Mouse (Mus musculus) intestine, postnatal 0 days (tissue): ENCODE measurements around the gene Mafg. TPM values are rescaled to one million over a fixed set of nuclear protein-coding genes. Genes with fewer than 3 reads are reported as not detected.
"Not testable (repeated sequence)": the region's sequence is repeated elsewhere in the genome, so short reads cannot be mapped to it uniquely, and the experiment has no call there.

Experiments
- ATAC-seq: fragments of 200-750 bp; cut with Nextera tagmentation; 2 replicates; pipeline ENCODE4 v1.8.0; 2017; ENCODE audit warnings: mild to moderate bottlenecking, moderate TSS enrichment, moderate library complexity
- H3K27ac ChIP-seq: fragments of 300-500 bp; sonication (generic); 2 replicates; pipeline ENCODE4 v1.5.1; 2014; ENCODE audit warnings: mild to moderate bottlenecking, low read depth, low read length, moderate library complexity
- H3K27me3 ChIP-seq: fragments of 300-500 bp; sonication (generic); replicated peaks from 2 replicates; pipeline ENCODE4 v1.6.1; 2014; ENCODE audit warnings: low read length, mixed read lengths; ENCODE audit not compliant: control insufficient read depth, insufficient read depth
- H3K36me3 ChIP-seq: fragments of 300-500 bp; sonication (generic); 2 replicates; pipeline ENCODE4 v1.6.1; 2014; ENCODE audit warnings: mild to moderate bottlenecking, moderate library complexity; ENCODE audit not compliant: control insufficient read depth, insufficient read depth
- H3K4me1 ChIP-seq: fragments of 300-500 bp; sonication (generic); replicated peaks from 2 replicates; pipeline ENCODE4 v1.6.1; 2014; ENCODE audit warnings: antibody characterized with exemption, low read length, mixed read lengths; ENCODE audit not compliant: control insufficient read depth, insufficient read depth
- H3K4me2 ChIP-seq: fragments of 300-500 bp; sonication (generic); replicated peaks from 2 replicates; pipeline ENCODE4 v1.6.1; 2014; ENCODE audit warnings: low read depth, mild to moderate bottlenecking, moderate library complexity
- H3K4me3 ChIP-seq: fragments of 300-500 bp; sonication (generic); 2 replicates; pipeline ENCODE4 v1.5.1; 2014; ENCODE audit warnings: low read depth, low read length
- H3K9ac ChIP-seq: fragments of 300-500 bp; sonication (generic); 2 replicates; pipeline ENCODE4 v1.6.1; 2014; ENCODE audit warnings: mild to moderate bottlenecking, low read depth, low read length
- H3K9me3 ChIP-seq: fragments of 300-500 bp; sonication (generic); 2 replicates; pipeline ENCODE4 v1.6.1; 2016; ENCODE audit warnings: mixed run types; ENCODE audit not compliant: control insufficient read depth
- CTCF ChIP-seq: sonication (generic); IDR thresholded peaks from 2 replicates; pipeline ENCODE4 v1.5.1; 2016; ENCODE audit warnings: low read depth, mild to moderate bottlenecking, control low read depth, antibody characterized with exemption, moderate library complexity
- WGBS: fragments of 180-500 bp; shearing (Covaris S2); extraction: QIAGEN DNeasy Blood & Tissue Kit; methylation state at CpG from one replicate; pipeline ENCODE4 v1.1.7; 2014; 5-methylcytosine and 5-hydroxymethylcytosine counted together
- polyA plus RNA-seq: library from polyadenylated mRNA; unstranded; fragments of >200 nt; fragmentation: Nextera tagmentation; extraction: Ambion mirVana; gene quantifications from 2 replicates; pipeline ENCODE4 v1.2.1, GENCODE M21; 2015

The Mafg gene
- polyA plus RNA-seq, 1 experiment from 2014 or later, result 40.2 TPM

- Histone ChIP-seq H3K27ac (peak overlapping the region; percentile 94), H3K27me3 (no peaks in the 10 kb centered on the region), H3K4me1 (0 out of 2 replicates have a peak, but pooled peaks cover 6% of the 10 kb centered on the region), H3K4me3 (peak overlapping the region; percentile 65), H3K4me2 (peak overlapping the region; percentile 77), H3K9ac (peak overlapping the region; percentile 97), H3K36me3 (peaks cover 44% of the 10 kb centered on the region), H3K9me3 (no peaks in the 10 kb centered on the region)
- no peak for TF ChIP-seq CTCF
- WGBS, result 2% methylated on average over 80 of the region's 99 CpGs
- ATAC-seq, result peak; percentile 39
Observed at GRCm38 (mm10) chr11:120597240-120598235, 35.9 kb downstream of the Mafg start.

- Histone ChIP-seq H3K4me3 (no peak overlapping the region), H3K27me3 (no peaks in the 10 kb centered on the region), H3K36me3 (peaks cover 58% of the 10 kb centered on the region), H3K4me1 (no peaks in the 10 kb centered on the region), H3K9ac (no peak overlapping the region), H3K4me2 (no peak overlapping the region), H3K27ac (no peak overlapping the region; the same call in 1 of the 2 replicates), H3K9me3 (no peaks in the 10 kb centered on the region)
- no peak for ATAC-seq
- TF ChIP-seq CTCF, result no peak
- WGBS, result 87% methylated on average over 6 of the region's 6 CpGs
Observed at GRCm38 (mm10) chr11:120588531-120588930, 44.9 kb downstream of the Mafg start.

GRCm38 (mm10) chr11:120583937-120584336, 49.5 kb downstream of the Mafg start:
- Histone ChIP-seq H3K9ac (no peak overlapping the region), H3K4me2 (no peak overlapping the region), H3K36me3 (peaks cover 36% of the 10 kb centered on the region), H3K9me3 (no peaks in the 10 kb centered on the region), H3K4me3 (no peak overlapping the region), H3K27me3 (no peaks in the 10 kb centered on the region), H3K27ac (no peak overlapping the region), H3K4me1 (0 out of 2 replicates have a peak, but pooled peaks cover 14% of the 10 kb centered on the region)
- no peak for ATAC-seq
- TF ChIP-seq CTCF, result 0 out of 2 replicates have a peak, but pooled peaks have one; percentile 9
- 100% methylated on average over 1 of the region's 1 CpGs for WGBS

GRCm38 (mm10) chr11:120582982-120583293, 50.5 kb downstream of the Mafg start:
- not testable (repeated sequence) for H3K27me3 ChIP-seq, H3K27ac ChIP-seq, H3K9ac ChIP-seq, H3K4me3 ChIP-seq, H3K4me2 ChIP-seq, ATAC-seq, H3K9me3 ChIP-seq
- H3K4me1 ChIP-seq, result 0 out of 2 replicates have a peak, but pooled peaks cover 14% of the 10 kb centered on the region
- H3K36me3 ChIP-seq, result peaks cover 37% of the 10 kb centered on the region
- 97% methylated on average over 2 of the region's 2 CpGs for WGBS

- Histone ChIP-seq H3K27ac (peak overlapping the region; percentile 99), H3K4me3 (peak overlapping the region; percentile 85), H3K4me1 (0 out of 2 replicates have a peak, but pooled peaks cover 14% of the 10 kb centered on the region), H3K27me3 (no peaks in the 10 kb centered on the region), H3K9ac (peak overlapping the region; percentile 100; the same call in 1 of the 2 replicates), H3K36me3 (peaks cover 37% of the 10 kb centered on the region), H3K4me2 (peak overlapping the region; percentile 86), H3K9me3 (no peaks in the 10 kb centered on the region)
- TF ChIP-seq CTCF, result peak; percentile 72
- WGBS, result 70% methylated on average over 8 of the region's 8 CpGs
- no peak for ATAC-seq
Observed at GRCm38 (mm10) chr11:120582268-120582981, 51.0 kb downstream of the Mafg start.
